Mouse (Mus musculus): ENCODE data around the gene Vmn1r214. TPM values are rescaled to one million over a fixed set of nuclear protein-coding genes. Genes with fewer than 3 reads are reported as not detected.

The Vmn1r214 gene
- polyA plus RNA-seq, 1 experiment = not detected

DNA sequence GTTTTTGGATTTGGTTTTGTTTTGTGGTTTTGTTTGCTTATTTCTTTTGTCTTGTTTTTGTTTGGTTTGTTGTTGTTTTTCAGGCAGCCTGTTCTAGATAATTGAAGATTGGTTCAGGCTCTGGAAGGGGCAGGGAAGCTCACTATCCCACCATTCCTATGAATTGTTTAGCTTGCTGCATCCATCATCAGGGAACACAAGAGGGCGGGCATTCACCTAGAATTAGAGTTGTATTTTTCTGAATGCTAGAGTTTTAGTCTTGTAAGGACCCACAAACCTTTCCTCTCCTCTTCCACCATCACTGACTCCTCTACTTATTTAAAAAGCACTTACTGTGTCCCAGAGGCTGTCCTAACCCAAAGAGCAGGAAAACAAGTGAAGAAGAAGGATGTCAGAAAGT, 27.6 kb downstream of the Vmn1r214 start:
- H3K4me1 ChIP-seq (ENCODE audit: control insufficient read depth, insufficient read depth, insufficient read length, low read length) = no peaks in the 10 kb centered on the region
- H3K27me3 ChIP-seq (ENCODE audit: control insufficient read depth, insufficient read depth, low read length) = no peaks in the 10 kb centered on the region
- 28% methylated on average over 1 of the region's 1 CpGs for WGBS
- TF ChIP-seq CTCF (IDR thresholded peaks at IDR 0.05; ENCODE audit: extremely low read depth, insufficient read length, insufficient replicate concordance, low read depth, low read length) = no peak
- TF ChIP-seq POLR2A (IDR thresholded peaks at IDR 0.05; ENCODE audit: low read depth, low read length) = no peak
- no peak overlapping the region for H3K27ac ChIP-seq (ENCODE audit: insufficient read depth, low read depth, low read length)
- no peak overlapping the region for H3K4me3 ChIP-seq (ENCODE audit: low read depth, low read length)
- H3K36me3 ChIP-seq (ENCODE audit: control insufficient read depth, insufficient read depth, low read length) = no peaks in the 10 kb centered on the region

DNA sequence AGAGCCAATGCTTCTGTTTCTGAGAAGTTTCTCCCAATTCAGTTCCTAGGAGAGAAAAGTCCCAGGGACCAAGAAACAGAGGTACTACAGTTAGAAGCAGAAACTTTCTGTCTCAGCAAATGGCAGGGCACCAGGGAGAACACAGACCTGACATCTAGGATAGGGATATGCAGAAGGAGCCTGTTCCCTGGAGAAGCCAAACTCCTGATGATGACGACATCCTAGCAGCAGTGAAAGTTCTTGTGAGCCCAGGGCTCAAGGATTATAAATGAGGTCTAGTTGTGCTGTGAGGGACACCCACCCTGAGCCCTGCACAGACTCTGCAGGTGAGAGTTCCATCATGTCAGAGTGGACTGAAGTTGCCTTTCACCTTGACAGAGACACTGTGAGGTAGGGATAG, 37.5 kb downstream of the Vmn1r214 start, which contains the start of gene Vmn1r215:
TSS of gene Vmn1r215 (plus strand) at position 301 of the 400 bp plus-strand sequence.
- TF ChIP-seq POLR2A (IDR thresholded peaks at IDR 0.05; ENCODE audit: low read depth, low read length) (no peak), CTCF (IDR thresholded peaks at IDR 0.05; ENCODE audit: extremely low read depth, insufficient read length, insufficient replicate concordance, low read depth, low read length) (no peak)
- Histone ChIP-seq H3K36me3 (ENCODE audit: control insufficient read depth, insufficient read depth, low read length) (no peaks in the 10 kb centered on the region), H3K4me3 (ENCODE audit: low read depth, low read length) (no peak within 1 kb of the TSS), H3K27me3 (ENCODE audit: control insufficient read depth, insufficient read depth, low read length) (no peaks in the 10 kb centered on the region), H3K4me1 (ENCODE audit: control insufficient read depth, insufficient read depth, insufficient read length, low read length) (no peaks in the 10 kb centered on the region; the same call in 1 of the 2 replicates), H3K27ac (ENCODE audit: insufficient read depth, low read depth, low read length) (no peak within 1 kb of the TSS)
- WGBS = 70% methylated on average over 1 of the region's 1 CpGs

DNA sequence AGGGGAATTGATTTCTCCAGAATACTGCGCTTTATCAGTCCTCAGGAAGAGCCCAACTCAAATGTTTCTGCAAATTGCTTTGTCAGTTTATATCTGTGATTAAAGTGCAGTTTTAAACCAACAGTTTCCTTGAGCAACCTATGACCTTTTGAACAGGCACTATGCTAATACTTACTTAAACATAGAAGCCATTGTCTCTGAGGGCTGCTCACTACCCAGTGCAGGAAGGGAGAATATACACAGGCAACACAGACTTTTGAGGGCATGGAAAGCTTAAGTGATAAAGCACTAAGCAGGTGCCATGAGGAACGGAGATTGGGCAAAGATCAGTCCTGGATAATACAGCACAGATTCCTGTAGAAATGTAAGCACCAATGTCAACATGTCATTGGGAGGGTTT, 39.1 kb downstream of the Vmn1r214 start:
- Histone ChIP-seq H3K27me3 (ENCODE audit: control insufficient read depth, insufficient read depth, low read length) (no peaks in the 10 kb centered on the region), H3K4me3 (ENCODE audit: low read depth, low read length) (no peak overlapping the region), H3K27ac (ENCODE audit: insufficient read depth, low read depth, low read length) (no peak overlapping the region), H3K36me3 (ENCODE audit: control insufficient read depth, insufficient read depth, low read length) (no peaks in the 10 kb centered on the region), H3K4me1 (ENCODE audit: control insufficient read depth, insufficient read depth, insufficient read length, low read length) (no peaks in the 10 kb centered on the region; the same call in 1 of the 2 replicates)
- 33% methylated on average over 2 of the region's 2 CpGs for WGBS
- TF ChIP-seq CTCF (IDR thresholded peaks at IDR 0.05; ENCODE audit: extremely low read depth, insufficient read length, insufficient replicate concordance, low read depth, low read length) (no peak), POLR2A (IDR thresholded peaks at IDR 0.05; ENCODE audit: low read depth, low read length) (no peak)

Other genes starting within 250 kb of the Vmn1r214 start
- not detected in 2 replicates for gene Vmn1r209, start 220.7 kb upstream of the Vmn1r214 start, polyA plus RNA-seq (2012; rRNA removed)
- not detected in 2 replicates for gene Vmn1r210, start 199.1 kb upstream of the Vmn1r214 start, polyA plus RNA-seq (2012; rRNA removed)
- gene Vmn1r211, start 172.9 kb upstream of the Vmn1r214 start, polyA plus RNA-seq (2012; rRNA removed) = not detected in 2 replicates
- not detected in 2 replicates for gene Vmn1r212, start 146.2 kb upstream of the Vmn1r214 start, polyA plus RNA-seq (2012; rRNA removed)
- not detected in 2 replicates for gene Vmn1r213, start 22.8 kb upstream of the Vmn1r214 start, polyA plus RNA-seq (2012; rRNA removed)
- not detected in 2 replicates for gene Vmn1r215, start 37.6 kb downstream of the Vmn1r214 start, polyA plus RNA-seq (2012; rRNA removed)
- not detected in 2 replicates for gene Vmn1r217, start 87.8 kb downstream of the Vmn1r214 start, polyA plus RNA-seq (2012; rRNA removed)
- gene Vmn1r218, start 102.7 kb downstream of the Vmn1r214 start, polyA plus RNA-seq (2012; rRNA removed) = not detected in 2 replicates
- not detected in 2 replicates for gene Vmn1r219, start 128.9 kb downstream of the Vmn1r214 start, polyA plus RNA-seq (2012; rRNA removed)
- not detected in 2 replicates for gene Vmn1r220, start 157.6 kb downstream of the Vmn1r214 start, polyA plus RNA-seq (2012; rRNA removed)
- gene Vmn1r221, start 183.7 kb downstream of the Vmn1r214 start, polyA plus RNA-seq (2012; rRNA removed) = not detected in 2 replicates
- gene Vmn1r222, start 205.5 kb downstream of the Vmn1r214 start, polyA plus RNA-seq (2012; rRNA removed) = not detected in 2 replicates
- not detected in 2 replicates for gene Vmn1r223, start 216.7 kb downstream of the Vmn1r214 start, polyA plus RNA-seq (2012; rRNA removed)

Measured in small intestine, adult 2 months (tissue).